Mouse (Mus musculus): ENCODE measurements around the gene Ppfibp1. TPM values are rescaled to one million over a fixed set of nuclear protein-coding genes. Genes with fewer than 3 reads are reported as not detected.
A peak's percentile ranks its signal among the peaks of the same experiment; 100 is the strongest.

The Ppfibp1 gene
- polyA plus RNA-seq, 1 experiment from 2014 or later, result 48.6 TPM

DNA sequence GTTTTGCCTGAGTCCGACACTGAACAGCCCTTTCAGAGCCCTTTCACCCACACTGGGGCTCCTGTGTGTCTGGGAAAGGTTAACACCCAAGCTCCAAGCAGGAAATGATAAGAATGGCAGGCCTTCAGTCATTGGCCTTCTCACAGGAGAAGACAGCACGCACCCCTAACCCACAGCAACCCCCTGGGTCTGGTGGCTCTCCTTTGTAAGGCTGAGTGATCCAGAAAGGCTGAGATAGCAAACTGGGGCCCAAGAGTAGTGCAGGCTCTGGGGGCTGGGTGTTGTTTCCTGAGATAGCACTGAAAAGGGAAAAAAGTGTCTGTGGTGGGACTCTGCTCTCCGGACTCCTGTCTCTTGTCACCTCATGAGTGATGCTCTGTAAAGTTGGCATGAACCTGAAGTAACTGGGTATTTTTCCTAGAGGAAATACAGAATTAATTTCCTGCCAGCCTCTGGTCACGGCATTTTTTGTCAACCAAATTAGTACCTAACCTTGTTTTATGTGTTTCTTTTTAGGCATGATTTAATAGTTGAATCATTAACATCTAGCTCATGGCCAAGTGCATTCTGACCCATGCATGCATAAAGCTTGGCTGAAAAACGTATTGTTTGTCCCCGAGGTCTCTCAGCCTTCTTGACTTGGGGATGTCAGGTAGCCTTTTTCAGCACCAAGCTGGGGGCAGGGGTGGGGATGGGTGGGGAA lies 58.2 kb downstream of the Ppfibp1 start:
- H3K9me3 ChIP-seq, result no peaks in the 10 kb centered on the region
- 0 out of 2 replicates have a peak overlapping the region, but pooled peaks have one; percentile 33 for H3K9ac ChIP-seq
- peak overlapping the region; percentile 63 for H3K27ac ChIP-seq (replicated peaks)
- no peaks in the 10 kb centered on the region for H3K27me3 ChIP-seq (replicated peaks)
- no peaks in the 10 kb centered on the region for H3K36me3 ChIP-seq
- peaks cover 85% of the 10 kb centered on the region for H3K4me1 ChIP-seq
- no peak overlapping the region for H3K4me3 ChIP-seq
- H3K4me2 ChIP-seq, result 0 out of 2 replicates have a peak overlapping the region, but pooled peaks have one; percentile 7
- no peak for ATAC-seq (ENCODE audit: extremely low read depth, insufficient number of reproducible peaks, low FRiP score, low TSS enrichment)
- WGBS, result 43% methylated on average over 6 of the region's 6 CpGs

GRCm38 (mm10) chr6:146947186-146947585 lies 58.9 kb downstream of the Ppfibp1 start:
- Histone ChIP-seq H3K9ac (no peak overlapping the region), H3K36me3 (no peaks in the 10 kb centered on the region), H3K27ac (replicated peaks) (no peak overlapping the region), H3K4me1 (peaks cover 80% of the 10 kb centered on the region), H3K4me2 (no peak overlapping the region), H3K9me3 (no peaks in the 10 kb centered on the region), H3K27me3 (replicated peaks) (no peaks in the 10 kb centered on the region), H3K4me3 (no peak overlapping the region)
- WGBS, result 57% methylated on average over 4 of the region's 4 CpGs
- ATAC-seq (ENCODE audit: extremely low read depth, insufficient number of reproducible peaks, low FRiP score, low TSS enrichment), result no peak

DNA sequence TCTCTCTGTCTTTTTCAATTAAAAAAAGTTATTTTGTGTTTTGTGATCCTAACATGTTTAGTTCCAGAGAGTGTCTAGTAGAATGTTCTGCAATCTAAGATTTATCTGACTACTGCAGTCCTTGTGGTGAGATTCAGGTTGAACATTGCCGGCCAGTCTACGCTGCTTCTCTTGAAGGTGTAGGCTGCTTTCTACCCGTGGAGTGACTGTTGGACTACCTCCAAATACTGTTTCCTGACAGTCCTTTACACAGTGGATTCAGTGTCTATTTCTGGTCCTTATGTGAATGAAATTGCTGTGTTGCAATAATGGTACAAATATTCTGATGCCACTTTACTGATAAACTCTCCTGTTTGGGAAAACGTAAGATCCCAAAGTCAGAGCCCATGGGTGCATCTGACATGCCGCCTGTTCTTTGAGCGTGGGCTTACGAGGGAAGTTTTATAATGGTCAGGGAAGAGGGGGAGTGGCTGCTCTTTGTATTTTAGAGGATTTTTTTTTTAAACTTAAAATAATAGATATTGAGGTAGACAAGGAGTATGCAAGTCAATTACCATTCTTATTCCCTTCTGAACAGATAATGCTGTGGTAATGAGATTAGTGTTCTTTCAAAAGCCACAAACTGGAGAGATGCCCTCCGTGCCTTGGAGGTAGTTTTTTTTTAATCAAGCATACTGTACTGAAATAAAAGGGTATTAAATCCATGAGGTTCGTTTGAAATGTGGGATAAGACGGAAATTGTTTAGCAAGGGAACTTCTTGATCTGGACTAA lies 61.6 kb downstream of the Ppfibp1 start:
- Histone ChIP-seq H3K27me3 (replicated peaks) (no peaks in the 10 kb centered on the region), H3K27ac (replicated peaks) (peak overlapping the region; percentile 32), H3K9ac (no peak overlapping the region), H3K9me3 (no peaks in the 10 kb centered on the region), H3K36me3 (no peaks in the 10 kb centered on the region), H3K4me2 (no peak overlapping the region), H3K4me1 (peaks cover 77% of the 10 kb centered on the region), H3K4me3 (no peak overlapping the region)
- no peak for ATAC-seq (ENCODE audit: extremely low read depth, insufficient number of reproducible peaks, low FRiP score, low TSS enrichment)
- 44% methylated on average over 10 of the region's 10 CpGs for WGBS

GRCm38 (mm10) chr6:146950454-146950832 lies 62.2 kb downstream of the Ppfibp1 start:
- H3K4me2 ChIP-seq, result no peak overlapping the region
- H3K9me3 ChIP-seq, result no peaks in the 10 kb centered on the region
- H3K9ac ChIP-seq, result no peak overlapping the region
- ATAC-seq (ENCODE audit: extremely low read depth, insufficient number of reproducible peaks, low FRiP score, low TSS enrichment), result no peak
- 34% methylated on average over 1 of the region's 1 CpGs for WGBS
- H3K27ac ChIP-seq (replicated peaks), result no peak overlapping the region
- H3K36me3 ChIP-seq, result no peaks in the 10 kb centered on the region
- H3K4me3 ChIP-seq, result no peak overlapping the region
- peaks cover 77% of the 10 kb centered on the region for H3K4me1 ChIP-seq
- no peaks in the 10 kb centered on the region for H3K27me3 ChIP-seq (replicated peaks)

DNA sequence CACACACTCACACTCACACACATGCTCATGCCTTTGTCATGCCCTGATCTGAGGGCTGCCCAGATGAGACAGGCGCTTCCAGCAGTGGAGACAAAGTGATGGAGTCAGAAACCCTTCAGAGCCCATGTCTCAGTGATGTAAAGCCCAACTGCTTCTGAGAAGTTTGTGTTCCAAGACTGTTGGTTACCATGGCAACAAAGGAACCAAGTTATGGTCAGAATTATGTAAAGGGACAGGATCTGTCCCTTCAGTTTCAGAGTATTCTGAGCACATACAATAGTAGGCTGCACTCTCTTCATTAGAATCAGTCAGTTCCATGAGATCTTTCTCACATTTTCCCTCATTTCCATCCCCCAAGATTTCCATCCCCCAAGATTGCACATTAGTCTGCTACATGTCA lies 66.0 kb downstream of the Ppfibp1 start, which contains the start of gene 1700034J05Rik:
Gene 1700034J05Rik (minus strand): TSS at position 165 of the 400 bp plus-strand sequence.
- Histone ChIP-seq H3K36me3 (no peaks in the 10 kb centered on the region), H3K27me3 (replicated peaks) (no peaks in the 10 kb centered on the region), H3K9me3 (no peaks in the 10 kb centered on the region), H3K4me3 (no peak within 1 kb of the TSS), H3K9ac (no peak within 1 kb of the TSS), H3K4me2 (no peak within 1 kb of the TSS), H3K27ac (replicated peaks) (peak within 1 kb of the TSS; percentile 16; the same call in 1 of the 2 replicates), H3K4me1 (peaks cover 62% of the 10 kb centered on the region)
- ATAC-seq (ENCODE audit: extremely low read depth, insufficient number of reproducible peaks, low FRiP score, low TSS enrichment), result no peak
- WGBS, result 87% methylated on average over 1 of the region's 1 CpGs

- Histone ChIP-seq H3K4me2 (peak overlapping the region; percentile 34; the same call in 1 of the 2 replicates), H3K27ac (replicated peaks) (peak overlapping the region; percentile 16)
Observed at GRCm38 (mm10) chr6:146955475-146955874, 67.2 kb downstream of the Ppfibp1 start.

GRCm38 (mm10) chr6:146955896-146956295 lies 67.6 kb downstream of the Ppfibp1 start:
- H3K9me3 ChIP-seq, result no peaks in the 10 kb centered on the region
- peaks cover 62% of the 10 kb centered on the region for H3K4me1 ChIP-seq
- H3K4me2 ChIP-seq, result peak overlapping the region; percentile 34; the same call in 1 of the 2 replicates
- ATAC-seq (ENCODE audit: extremely low read depth, insufficient number of reproducible peaks, low FRiP score, low TSS enrichment), result peak; percentile 46; the same call in 1 of the 2 replicates
- H3K27me3 ChIP-seq (replicated peaks), result no peaks in the 10 kb centered on the region
- H3K36me3 ChIP-seq, result no peaks in the 10 kb centered on the region
- no peak overlapping the region for H3K4me3 ChIP-seq
- H3K27ac ChIP-seq (replicated peaks), result peak overlapping the region; percentile 16
- H3K9ac ChIP-seq, result 0 out of 2 replicates have a peak overlapping the region, but pooled peaks have one; percentile 33
- WGBS, result 12% methylated on average over 12 of the region's 12 CpGs

More at GRCm38 (mm10) chr6:146955475-146955874, 67.2 kb downstream of the Ppfibp1 start:
- H3K36me3 ChIP-seq, result no peaks in the 10 kb centered on the region
- 29% methylated on average over 1 of the region's 1 CpGs for WGBS
- no peaks in the 10 kb centered on the region for H3K9me3 ChIP-seq
- H3K4me3 ChIP-seq, result no peak overlapping the region
- H3K4me1 ChIP-seq, result peaks cover 61% of the 10 kb centered on the region
- no peaks in the 10 kb centered on the region for H3K27me3 ChIP-seq (replicated peaks)
- no peak for ATAC-seq (ENCODE audit: extremely low read depth, insufficient number of reproducible peaks, low FRiP score, low TSS enrichment)
- H3K9ac ChIP-seq, result 0 out of 2 replicates have a peak overlapping the region, but pooled peaks have one; percentile 33

DNA sequence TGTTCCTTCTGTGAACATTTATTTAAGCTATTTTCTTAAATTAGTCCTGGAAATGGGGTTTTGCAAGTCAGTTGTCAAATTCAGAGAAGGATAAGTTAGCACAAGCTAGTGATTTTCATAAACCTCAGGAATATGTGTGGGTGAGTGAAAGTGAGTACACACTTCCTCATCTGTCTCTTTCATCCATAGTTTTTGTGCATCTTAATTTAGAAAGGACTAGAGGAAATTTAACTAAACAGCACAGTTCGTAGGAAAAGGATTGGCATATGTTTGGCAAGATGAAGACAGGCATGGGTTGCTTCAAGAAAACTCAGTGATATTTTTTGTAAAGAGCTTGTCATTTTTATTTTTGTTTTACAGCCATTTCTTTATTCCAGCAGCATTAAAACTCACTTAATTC lies 68.7 kb downstream of the Ppfibp1 start:
- Histone ChIP-seq H3K27me3 (replicated peaks) (no peaks in the 10 kb centered on the region), H3K4me3 (no peak overlapping the region), H3K4me2 (no peak overlapping the region), H3K27ac (replicated peaks) (no peak overlapping the region), H3K9ac (no peak overlapping the region), H3K36me3 (no peaks in the 10 kb centered on the region), H3K4me1 (peaks cover 67% of the 10 kb centered on the region), H3K9me3 (no peaks in the 10 kb centered on the region)
- 85% methylated on average over 1 of the region's 1 CpGs for WGBS
- no peak for ATAC-seq (ENCODE audit: extremely low read depth, insufficient number of reproducible peaks, low FRiP score, low TSS enrichment)

DNA sequence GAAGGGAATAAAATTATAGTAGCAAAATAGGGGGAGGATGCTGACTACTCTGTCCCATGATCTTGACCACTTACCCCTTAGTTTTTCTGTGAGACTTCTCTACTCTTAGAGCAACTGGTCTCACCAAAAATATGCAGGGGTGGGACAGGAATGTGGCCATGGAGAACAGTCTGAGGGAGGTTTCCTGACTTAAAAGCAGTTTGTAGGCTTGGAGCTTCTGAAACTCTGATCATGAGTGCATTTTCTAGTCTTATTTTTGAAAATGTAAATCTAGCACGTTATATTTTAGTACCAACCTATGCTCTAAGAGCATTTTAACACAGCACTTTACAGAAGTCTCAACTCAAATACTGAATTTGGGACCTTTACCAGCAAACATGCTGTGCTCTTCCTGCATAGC lies 70.4 kb downstream of the Ppfibp1 start:
- no peak for ATAC-seq (ENCODE audit: extremely low read depth, insufficient number of reproducible peaks, low FRiP score, low TSS enrichment)
- no peak overlapping the region for H3K9ac ChIP-seq
- no peak overlapping the region for H3K4me2 ChIP-seq
- H3K36me3 ChIP-seq, result peaks cover 4% of the 10 kb centered on the region; the same call in 1 of the 2 replicates
- H3K4me1 ChIP-seq, result peaks cover 71% of the 10 kb centered on the region
- no peak overlapping the region for H3K4me3 ChIP-seq
- 67% methylated on average over 1 of the region's 1 CpGs for WGBS
- no peaks in the 10 kb centered on the region for H3K9me3 ChIP-seq
- no peak overlapping the region for H3K27ac ChIP-seq (replicated peaks)
- H3K27me3 ChIP-seq (replicated peaks), result no peaks in the 10 kb centered on the region

DNA sequence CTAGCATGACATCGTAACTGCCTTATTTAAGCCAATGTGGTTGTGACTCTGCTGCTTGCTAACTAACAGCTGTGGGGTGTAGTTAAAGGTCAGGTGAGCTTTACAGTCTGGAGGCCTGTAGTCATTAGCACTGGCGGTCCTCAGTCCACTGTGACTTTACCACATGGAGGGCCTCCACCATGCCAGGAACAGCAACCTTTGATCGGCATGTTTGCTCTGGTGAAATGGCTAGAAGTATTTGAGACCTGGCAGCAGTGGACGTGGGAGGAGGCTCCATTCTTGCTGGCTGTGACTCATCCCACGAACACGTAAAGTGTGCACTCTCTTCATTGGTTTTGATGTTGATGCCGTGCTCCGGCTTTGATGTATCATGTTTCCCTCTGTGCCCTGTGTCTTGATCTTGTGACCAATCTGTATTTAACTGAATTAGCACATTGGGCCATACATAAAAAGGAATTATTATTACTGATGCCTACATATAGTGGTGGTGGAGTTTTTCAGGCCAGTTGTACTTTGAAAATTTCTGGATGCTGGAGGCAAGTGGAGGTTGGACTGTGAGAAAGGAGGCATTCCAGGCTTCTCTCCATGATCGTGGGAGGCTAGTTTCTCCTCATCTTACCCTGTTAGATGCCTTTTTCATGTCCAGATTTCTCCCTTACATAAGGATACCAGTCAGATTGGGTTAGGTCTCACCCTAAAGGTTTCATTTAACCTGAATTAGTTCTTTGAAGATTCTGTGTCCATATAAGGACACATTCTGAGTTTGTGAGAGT lies 71.8 kb downstream of the Ppfibp1 start:
- Histone ChIP-seq H3K36me3 (peaks cover 4% of the 10 kb centered on the region; the same call in 1 of the 2 replicates), H3K4me3 (no peak overlapping the region), H3K9ac (no peak overlapping the region), H3K9me3 (no peaks in the 10 kb centered on the region), H3K4me2 (no peak overlapping the region), H3K27me3 (replicated peaks) (no peaks in the 10 kb centered on the region), H3K4me1 (peaks cover 60% of the 10 kb centered on the region), H3K27ac (replicated peaks) (no peak overlapping the region)
- 68% methylated on average over 9 of the region's 9 CpGs for WGBS
- ATAC-seq (ENCODE audit: extremely low read depth, insufficient number of reproducible peaks, low FRiP score, low TSS enrichment), result no peak

GRCm38 (mm10) chr6:146960956-146961355 lies 72.7 kb downstream of the Ppfibp1 start:
- Histone ChIP-seq H3K4me2 (no peak overlapping the region), H3K9me3 (no peaks in the 10 kb centered on the region), H3K4me3 (no peak overlapping the region), H3K4me1 (peaks cover 53% of the 10 kb centered on the region), H3K27me3 (replicated peaks) (no peaks in the 10 kb centered on the region), H3K27ac (replicated peaks) (peak overlapping the region; percentile 37; the same call in 1 of the 2 replicates), H3K9ac (peak overlapping the region; percentile 20; the same call in 1 of the 2 replicates), H3K36me3 (peaks cover 4% of the 10 kb centered on the region; the same call in 1 of the 2 replicates)
- 47% methylated on average over 5 of the region's 5 CpGs for WGBS
- no peak for ATAC-seq (ENCODE audit: extremely low read depth, insufficient number of reproducible peaks, low FRiP score, low TSS enrichment)
